Mouse (Mus musculus) testis, adult 2 months (tissue): ENCODE results near the gene Cracr2a.

Experiments used
- CTCF ChIP-seq: fragments of 200-500 bp; IDR thresholded peaks from 2 replicates; pipeline ENCODE4 v1.5.1; 2012; ENCODE audit warnings: low read depth, mild to moderate bottlenecking, inconsistent platforms, low read length, moderate library complexity; ENCODE audit not compliant: control insufficient read depth, insufficient read depth, insufficient replicate concordance
- POLR2A ChIP-seq: fragments of 200-500 bp; IDR thresholded peaks from 2 replicates; pipeline ENCODE4 v1.6.1; 2012; ENCODE audit warnings: low read depth, mild to moderate bottlenecking, inconsistent platforms, low read length, moderate library complexity; ENCODE audit not compliant: control insufficient read depth

DNA sequence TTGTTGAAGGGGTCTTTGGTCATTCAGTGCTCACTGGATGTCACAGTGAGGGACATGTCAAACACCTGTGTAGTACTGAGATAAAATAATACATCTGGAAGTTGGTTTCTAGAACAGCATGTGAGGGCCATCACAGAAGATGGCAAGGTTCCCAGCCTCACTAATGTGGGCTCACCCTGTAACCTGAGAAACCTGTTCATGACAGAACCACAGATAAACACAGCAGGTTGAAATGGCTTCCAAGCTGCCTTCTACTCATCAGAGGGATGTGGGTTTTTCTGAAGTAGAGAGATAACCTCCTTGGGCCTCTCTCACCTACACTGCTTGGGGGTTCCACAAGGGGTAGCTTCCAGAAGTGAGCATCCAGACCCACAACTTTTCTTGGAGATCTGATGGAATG lies 48.5 kb downstream of the Cracr2a start:
- TF ChIP-seq POLR2A: no peak
- TF ChIP-seq CTCF: no peak
